Mouse (Mus musculus): ENCODE measurements around the gene Alox5ap. TPM values are rescaled to one million over a fixed set of nuclear protein-coding genes. Genes with fewer than 3 reads are reported as not detected.

The Alox5ap gene
- polyA plus RNA-seq, 1 experiment from 2014 or later: 9.5 TPM

GRCm38 (mm10) chr5:149255522-149255921 lies 9.0 kb upstream of the Alox5ap start:
- no peaks in the 10 kb centered on the region for H3K36me3 ChIP-seq (replicated peaks; ENCODE audit: control insufficient read depth, insufficient read depth)
- peaks cover 16% of the 10 kb centered on the region for H3K4me1 ChIP-seq (replicated peaks; ENCODE audit: control insufficient read depth, insufficient read depth, low read length)
- H3K9ac ChIP-seq: no peak overlapping the region
- H3K4me3 ChIP-seq (replicated peaks; ENCODE audit: low read length): no peak overlapping the region
- H3K4me2 ChIP-seq (replicated peaks): no peak overlapping the region
- H3K27ac ChIP-seq: no peak overlapping the region
- H3K9me3 ChIP-seq (ENCODE audit: control insufficient read depth, low read length): no peaks in the 10 kb centered on the region
- H3K27me3 ChIP-seq (ENCODE audit: control insufficient read depth, insufficient read depth, low read length): no peaks in the 10 kb centered on the region
- DNase-seq (ENCODE audit: low spot score) (no peak), ATAC-seq (ENCODE audit: low FRiP score) (no peak)
- WGBS: 84% methylated on average over 2 of the region's 2 CpGs

GRCm38 (mm10) chr5:149257518-149258281 lies 6.9 kb upstream of the Alox5ap start:
- H3K4me2 ChIP-seq (replicated peaks): no peak overlapping the region

DNA sequence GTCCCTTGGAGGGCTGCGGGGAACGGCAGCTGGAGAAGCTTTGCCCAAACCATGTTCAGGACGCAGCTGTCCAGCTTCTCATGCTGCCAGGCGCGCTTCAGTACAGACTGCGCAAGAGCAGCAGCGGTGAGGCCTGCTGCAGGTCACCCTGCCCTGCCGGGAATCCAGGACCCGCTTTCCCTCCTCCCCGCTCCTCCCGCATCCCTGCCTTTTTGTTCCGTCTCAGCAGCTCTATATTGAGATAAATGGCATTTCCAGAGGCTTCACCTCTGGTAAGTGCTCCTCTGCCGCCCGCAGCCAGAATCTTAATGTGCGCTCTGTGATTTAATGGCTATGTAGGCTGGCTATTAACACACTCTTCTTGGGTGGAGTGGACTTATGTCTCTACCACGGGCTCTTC lies 5.5 kb upstream of the Alox5ap start:
- 20% methylated on average over 16 of the region's 16 CpGs for WGBS
- Histone ChIP-seq H3K9me3 (ENCODE audit: control insufficient read depth, low read length) (no peaks in the 10 kb centered on the region), H3K4me2 (replicated peaks) (peak overlapping the region; percentile 34), H3K27ac (peak overlapping the region; percentile 77), H3K9ac (peak overlapping the region; percentile 35; the same call in 1 of the 2 replicates), H3K4me1 (replicated peaks; ENCODE audit: control insufficient read depth, insufficient read depth, low read length) (peaks cover 16% of the 10 kb centered on the region), H3K27me3 (ENCODE audit: control insufficient read depth, insufficient read depth, low read length) (no peaks in the 10 kb centered on the region), H3K4me3 (replicated peaks; ENCODE audit: low read length) (no peak overlapping the region), H3K36me3 (replicated peaks; ENCODE audit: control insufficient read depth, insufficient read depth) (no peaks in the 10 kb centered on the region)
- ATAC-seq (ENCODE audit: low FRiP score) (peak; percentile 79; the same call in 1 of the 2 replicates), DNase-seq (ENCODE audit: low spot score) (peak; percentile 53)

More at GRCm38 (mm10) chr5:149257518-149258281, 6.9 kb upstream of the Alox5ap start:
- ATAC-seq (ENCODE audit: low FRiP score) (peak; percentile 55; the same call in 1 of the 2 replicates), DNase-seq (ENCODE audit: low spot score) (no peak)
- peaks cover 16% of the 10 kb centered on the region for H3K4me1 ChIP-seq (replicated peaks; ENCODE audit: control insufficient read depth, insufficient read depth, low read length)
- H3K27ac ChIP-seq: peak overlapping the region; percentile 41
- no peaks in the 10 kb centered on the region for H3K36me3 ChIP-seq (replicated peaks; ENCODE audit: control insufficient read depth, insufficient read depth)
- no peak overlapping the region for H3K4me3 ChIP-seq (replicated peaks; ENCODE audit: low read length)
- H3K9me3 ChIP-seq (ENCODE audit: control insufficient read depth, low read length): no peaks in the 10 kb centered on the region
- no peaks in the 10 kb centered on the region for H3K27me3 ChIP-seq (ENCODE audit: control insufficient read depth, insufficient read depth, low read length)
- WGBS: 31% methylated on average over 14 of the region's 14 CpGs
- H3K9ac ChIP-seq: no peak overlapping the region

DNA sequence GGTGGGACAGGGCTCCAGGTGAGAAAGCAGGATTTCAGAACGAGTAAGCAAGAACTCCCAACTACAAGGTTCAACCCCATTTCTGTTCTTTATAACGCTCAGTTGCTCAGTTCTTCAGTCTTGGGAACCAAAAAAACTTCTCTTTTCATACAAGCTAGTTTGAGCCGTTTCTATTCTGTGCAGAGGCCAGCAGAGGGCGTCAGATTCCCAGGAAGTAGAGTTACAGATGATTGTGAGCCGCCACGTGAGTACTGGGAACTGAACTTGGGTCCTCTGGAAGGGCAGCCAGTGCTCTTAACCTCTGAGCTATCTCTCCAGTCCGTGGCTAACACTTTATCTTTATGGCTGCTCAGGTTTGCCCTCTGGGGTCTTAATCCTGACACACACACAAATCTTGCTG lies 3.1 kb upstream of the Alox5ap start:
- Histone ChIP-seq H3K27me3 (ENCODE audit: control insufficient read depth, insufficient read depth, low read length) (no peaks in the 10 kb centered on the region), H3K4me1 (replicated peaks; ENCODE audit: control insufficient read depth, insufficient read depth, low read length) (peaks cover 16% of the 10 kb centered on the region), H3K9ac (no peak overlapping the region), H3K27ac (no peak overlapping the region), H3K4me2 (replicated peaks) (no peak overlapping the region), H3K36me3 (replicated peaks; ENCODE audit: control insufficient read depth, insufficient read depth) (no peaks in the 10 kb centered on the region), H3K4me3 (replicated peaks; ENCODE audit: low read length) (no peak overlapping the region), H3K9me3 (ENCODE audit: control insufficient read depth, low read length) (no peaks in the 10 kb centered on the region)
- ATAC-seq (ENCODE audit: low FRiP score) (no peak), DNase-seq (ENCODE audit: low spot score) (no peak)
- WGBS: 80% methylated on average over 7 of the region's 7 CpGs

GRCm38 (mm10) chr5:149261866-149262265 lies 2.7 kb upstream of the Alox5ap start:
- Histone ChIP-seq H3K9ac (no peak overlapping the region), H3K4me2 (replicated peaks) (no peak overlapping the region), H3K9me3 (ENCODE audit: control insufficient read depth, low read length) (no peaks in the 10 kb centered on the region), H3K4me3 (replicated peaks; ENCODE audit: low read length) (no peak overlapping the region), H3K4me1 (replicated peaks; ENCODE audit: control insufficient read depth, insufficient read depth, low read length) (peaks cover 16% of the 10 kb centered on the region), H3K36me3 (replicated peaks; ENCODE audit: control insufficient read depth, insufficient read depth) (no peaks in the 10 kb centered on the region), H3K27me3 (ENCODE audit: control insufficient read depth, insufficient read depth, low read length) (no peaks in the 10 kb centered on the region), H3K27ac (no peak overlapping the region)
- ATAC-seq (ENCODE audit: low FRiP score) (no peak), DNase-seq (ENCODE audit: low spot score) (no peak)
- 67% methylated on average over 6 of the region's 6 CpGs for WGBS

DNA sequence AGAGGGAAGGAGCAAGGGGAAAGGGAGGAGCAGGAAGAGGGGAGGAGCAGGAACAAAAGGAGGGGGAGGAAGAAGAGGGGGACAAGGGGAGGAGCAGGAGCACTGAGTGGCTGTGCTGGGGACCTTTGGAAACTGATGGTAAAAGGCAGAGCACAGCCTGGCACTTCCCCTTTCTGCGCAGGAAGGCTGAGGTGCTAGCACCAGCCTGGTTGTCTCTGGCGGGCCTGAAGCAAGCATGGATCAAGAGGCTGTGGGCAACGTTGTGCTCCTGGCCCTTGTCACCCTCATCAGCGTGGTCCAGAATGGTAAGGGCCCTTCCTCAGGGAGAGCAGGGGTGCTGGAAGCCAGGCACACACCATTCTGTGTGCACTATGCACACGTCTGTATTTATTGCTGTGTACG lies 312 bp downstream of the Alox5ap start:
- 68% methylated on average over 6 of the region's 6 CpGs for WGBS
- no peak for ATAC-seq (ENCODE audit: low FRiP score)

GRCm38 (mm10) chr5:149266761-149267221 lies 2.2 kb downstream of the Alox5ap start:
- Histone ChIP-seq H3K4me1 (replicated peaks; ENCODE audit: control insufficient read depth, insufficient read depth, low read length) (no peaks in the 10 kb centered on the region), H3K36me3 (replicated peaks; ENCODE audit: control insufficient read depth, insufficient read depth) (no peaks in the 10 kb centered on the region), H3K9me3 (ENCODE audit: control insufficient read depth, low read length) (no peaks in the 10 kb centered on the region), H3K4me2 (replicated peaks) (no peak overlapping the region), H3K27ac (no peak overlapping the region), H3K9ac (no peak overlapping the region), H3K4me3 (replicated peaks; ENCODE audit: low read length) (no peak overlapping the region), H3K27me3 (ENCODE audit: control insufficient read depth, insufficient read depth, low read length) (no peaks in the 10 kb centered on the region)
- no peak for DNase-seq (ENCODE audit: low spot score)
- no peak for ATAC-seq (ENCODE audit: low FRiP score)
- WGBS: 82% methylated on average over 8 of the region's 8 CpGs

More for the DNA sequence above, 312 bp downstream of the Alox5ap start:
- Histone ChIP-seq H3K4me1 (replicated peaks; ENCODE audit: control insufficient read depth, insufficient read depth, low read length) (no peaks in the 10 kb centered on the region), H3K4me2 (replicated peaks) (no peak overlapping the region), H3K27ac (no peak overlapping the region), H3K4me3 (replicated peaks; ENCODE audit: low read length) (no peak overlapping the region), H3K27me3 (ENCODE audit: control insufficient read depth, insufficient read depth, low read length) (no peaks in the 10 kb centered on the region), H3K9ac (no peak overlapping the region), H3K36me3 (replicated peaks; ENCODE audit: control insufficient read depth, insufficient read depth) (no peaks in the 10 kb centered on the region), H3K9me3 (ENCODE audit: control insufficient read depth, low read length) (no peaks in the 10 kb centered on the region)
- no peak for DNase-seq (ENCODE audit: low spot score)

DNA sequence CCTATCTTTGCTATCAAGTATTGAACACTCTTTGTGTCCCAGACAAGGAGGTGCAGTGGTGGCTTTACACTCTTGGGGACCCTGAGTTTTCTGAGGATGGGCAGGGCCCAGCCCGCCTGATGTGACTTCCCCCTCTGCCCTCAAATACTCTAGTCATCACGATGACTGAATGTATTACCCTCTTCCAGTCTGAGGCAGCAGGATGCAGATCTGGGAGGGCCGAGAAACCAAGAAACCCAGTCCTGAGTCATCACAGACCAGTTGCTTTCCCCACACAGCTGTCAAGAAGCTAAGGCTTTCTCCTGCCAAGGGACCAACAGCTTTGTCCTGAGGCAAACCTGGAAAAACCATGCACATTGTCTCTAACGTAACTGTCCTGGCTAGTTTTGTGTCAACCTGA lies 2.9 kb downstream of the Alox5ap start:
- H3K36me3 ChIP-seq (replicated peaks; ENCODE audit: control insufficient read depth, insufficient read depth): no peaks in the 10 kb centered on the region
- no peak overlapping the region for H3K4me3 ChIP-seq (replicated peaks; ENCODE audit: low read length)
- no peaks in the 10 kb centered on the region for H3K27me3 ChIP-seq (ENCODE audit: control insufficient read depth, insufficient read depth, low read length)
- H3K9ac ChIP-seq: no peak overlapping the region
- H3K4me2 ChIP-seq (replicated peaks): no peak overlapping the region
- ATAC-seq (ENCODE audit: low FRiP score): no peak
- WGBS: 85% methylated on average over 4 of the region's 4 CpGs
- H3K27ac ChIP-seq: no peak overlapping the region
- DNase-seq (ENCODE audit: low spot score): no peak
- no peaks in the 10 kb centered on the region for H3K9me3 ChIP-seq (ENCODE audit: control insufficient read depth, low read length)
- H3K4me1 ChIP-seq (replicated peaks; ENCODE audit: control insufficient read depth, insufficient read depth, low read length): no peaks in the 10 kb centered on the region

DNA sequence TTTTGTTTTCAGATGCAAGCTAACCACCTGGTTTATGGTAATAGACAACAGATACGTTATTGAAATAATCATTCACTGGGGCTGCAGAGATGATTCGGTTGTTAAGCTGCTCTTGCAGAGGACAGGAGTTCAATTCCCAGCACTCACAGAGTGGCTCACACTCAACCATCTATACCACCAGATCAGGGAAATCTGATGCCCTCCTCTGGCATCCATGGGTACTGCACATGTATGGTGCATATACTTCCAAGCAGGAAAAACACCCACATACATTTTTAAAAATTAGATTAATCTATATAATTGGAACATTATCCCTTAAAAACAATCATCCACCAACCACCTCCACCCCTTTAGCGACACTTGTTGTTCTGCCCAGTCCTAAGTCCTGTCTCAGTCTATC lies 6.7 kb downstream of the Alox5ap start:
- ATAC-seq (ENCODE audit: low FRiP score) (no peak), DNase-seq (ENCODE audit: low spot score) (no peak)
- H3K4me3 ChIP-seq (replicated peaks; ENCODE audit: low read length): no peak overlapping the region
- no peaks in the 10 kb centered on the region for H3K27me3 ChIP-seq (ENCODE audit: control insufficient read depth, insufficient read depth, low read length)
- H3K4me1 ChIP-seq (replicated peaks; ENCODE audit: control insufficient read depth, insufficient read depth, low read length): no peaks in the 10 kb centered on the region
- H3K4me2 ChIP-seq (replicated peaks): no peak overlapping the region
- H3K36me3 ChIP-seq (replicated peaks; ENCODE audit: control insufficient read depth, insufficient read depth): no peaks in the 10 kb centered on the region
- 0 out of 2 replicates have a peak, but pooled peaks cover 4% of the 10 kb centered on the region for H3K9me3 ChIP-seq (ENCODE audit: control insufficient read depth, low read length)
- no peak overlapping the region for H3K9ac ChIP-seq
- no peak overlapping the region for H3K27ac ChIP-seq
- WGBS: 96% methylated on average over 3 of the region's 3 CpGs
